Mouse (Mus musculus): ENCODE measurements at regions not wholly inside any gene's neighbourhood (a gene's known extent, or its start where the extent isn't known, plus 50 kb on each side); places are given as distances from the start of the nearest gene placed in this dataset.

- no peak for DNase-seq (ENCODE audit: low spot score in 2 of 2)
Observed at GRCm38 (mm10) chr7:84800966-84801365, 52.4 kb upstream of the Olfr291 start.

- DNase-seq (ENCODE audit: low spot score in 2 of 2): peak in 1 of 2 experiments; percentile 37
Observed at GRCm38 (mm10) chr7:84794655-84795054, 58.7 kb upstream of the Olfr291 start.

- peak; percentile 87 to 88 for DNase-seq (ENCODE audit: low spot score in 2 of 2)
Observed at GRCm38 (mm10) chr7:84779276-84779825, 74.0 kb upstream of the Olfr291 start.

- DNase-seq (ENCODE audit: low spot score in 2 of 2): no peak
Observed at GRCm38 (mm10) chr7:84777696-84778095, 75.7 kb upstream of the Olfr291 start.

GRCm38 (mm10) chr7:84756261-84756660 lies 66.5 kb upstream of the Zfand6 start:
- DNase-seq (ENCODE audit: low spot score in 2 of 2): no peak

GRCm38 (mm10) chr7:84753361-84753760 lies 63.6 kb upstream of the Zfand6 start:
- DNase-seq (ENCODE audit: low spot score in 2 of 2): no peak

GRCm38 (mm10) chr7:84749434-84750301 lies 59.9 kb upstream of the Zfand6 start:
- DNase-seq (ENCODE audit: low spot score in 2 of 2): peak; percentile 65 to 71

GRCm38 (mm10) chr7:84747847-84748246 lies 58.1 kb upstream of the Zfand6 start:
- no peak for DNase-seq (ENCODE audit: low spot score in 2 of 2)

GRCm38 (mm10) chr7:84744321-84745070 lies 54.7 kb upstream of the Zfand6 start:
- DNase-seq (ENCODE audit: low spot score in 2 of 2): no peak

GRCm38 (mm10) chr7:84739965-84740390 lies 50.2 kb upstream of the Zfand6 start:
- peak; percentile 2 to 4 for DNase-seq (ENCODE audit: low spot score in 2 of 2)

All from left cerebral cortex, adult 18-20 months (tissue).